Mouse (Mus musculus) MEL (cell line): ENCODE results near the gene Trim27.

Experiments
- CHD2 ChIP-seq: IDR thresholded peaks from 2 replicates; pipeline ENCODE4 v1.6.1; 2011; ENCODE audit warnings: low read length, improper control_type of control experiment
- CTCF ChIP-seq, 3 experiments: IDR thresholded peaks in 2 of 3; conservative IDR thresholded peaks in 1 of 3; 2 replicates each; pipeline ENCODE4 v1.5.1; 2011 to 2012; ENCODE audit warnings: low read length in 3 of 3, low read depth in 2 of 3, mild to moderate bottlenecking in 2 of 3, improper control_type of control experiment in 1 of 3, inconsistent platforms in 1 of 3, mixed read lengths in 1 of 3, moderate library complexity in 1 of 3; ENCODE audit not compliant: control insufficient read depth in 1 of 3, insufficient read depth in 1 of 3, poor library complexity in 1 of 3, severe bottlenecking in 1 of 3
- E2F4 ChIP-seq: IDR thresholded peaks from 2 replicates; pipeline ENCODE4 v1.6.1; 2011; ENCODE audit warnings: low read depth, low read length, improper control_type of control experiment, borderline replicate concordance
- EP300 ChIP-seq, 2 experiments: IDR thresholded peaks; 2 replicates each; pipeline ENCODE4 v1.6.1; 2011; ENCODE audit warnings: improper control_type of control experiment in 2 of 2, low read length in 2 of 2, low read depth in 1 of 2, mild to moderate bottlenecking in 1 of 2
- ETS1 ChIP-seq: IDR thresholded peaks from 2 replicates; pipeline ENCODE4 v1.6.1; 2012; ENCODE audit warnings: low read depth, mild to moderate bottlenecking, inconsistent platforms, low read length, improper control_type of control experiment, moderate library complexity
- JUND ChIP-seq: IDR thresholded peaks from 2 replicates; pipeline ENCODE4 v1.6.1; 2011; ENCODE audit warnings: low read depth, mild to moderate bottlenecking, improper control_type of control experiment, low read length
- MAX ChIP-seq: IDR thresholded peaks from 2 replicates; pipeline ENCODE4 v1.6.1; 2011; ENCODE audit warnings: low read length, improper control_type of control experiment
- NELFE ChIP-seq: IDR thresholded peaks from 2 replicates; pipeline ENCODE4 v1.6.1; 2011; ENCODE audit warnings: low read depth, low read length, improper control_type of control experiment
- POLR2A ChIP-seq, 2 experiments: IDR thresholded peaks; 2 replicates each; pipeline ENCODE4 v1.6.1; 2011 to 2012; ENCODE audit warnings: low read length in 2 of 2, mild to moderate bottlenecking in 2 of 2, control low read depth in 1 of 2, improper control_type of control experiment in 1 of 2, low read depth in 1 of 2, moderate library complexity in 1 of 2; ENCODE audit not compliant: control insufficient read depth in 1 of 2, insufficient read depth in 1 of 2, poor library complexity in 1 of 2
- RCOR1 ChIP-seq: IDR thresholded peaks from 2 replicates; pipeline ENCODE4 v1.6.1; 2012; ENCODE audit warnings: low read depth, mild to moderate bottlenecking, inconsistent platforms, low read length, improper control_type of control experiment
- TAL1 ChIP-seq: IDR thresholded peaks from 2 replicates; pipeline ENCODE4 v1.6.1; 2012; ENCODE audit warnings: mild to moderate bottlenecking, inconsistent platforms, low read length, moderate library complexity, mixed read lengths
- TCF12 ChIP-seq: IDR thresholded peaks from 2 replicates; pipeline ENCODE4 v1.6.1; 2014; ENCODE audit warnings: low read depth, mild to moderate bottlenecking, inconsistent platforms, low read length, improper control_type of control experiment, moderate library complexity
- USF1 ChIP-seq: IDR thresholded peaks from 2 replicates; pipeline ENCODE4 v1.6.1; 2014; ENCODE audit warnings: low read depth, mild to moderate bottlenecking, inconsistent platforms, low read length, improper control_type of control experiment, moderate library complexity

DNA sequence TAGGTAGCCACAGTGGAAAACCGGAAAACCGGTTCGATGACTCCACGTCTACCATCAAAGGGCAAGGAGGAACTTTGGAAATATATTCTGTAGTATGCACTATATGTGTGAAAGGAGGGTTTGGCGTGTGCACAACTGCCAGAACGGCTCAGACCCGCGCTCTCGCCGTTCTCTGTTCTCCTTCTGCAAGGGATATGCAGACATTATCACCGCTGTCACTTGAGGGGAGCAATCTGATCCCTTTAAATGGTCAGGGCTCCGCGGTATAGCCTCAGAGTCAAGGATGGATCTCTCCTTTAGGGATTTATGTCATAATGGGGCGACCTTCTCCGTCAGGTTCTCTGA is 19.8 kb upstream of the Trim27 start:
- no peak for TF ChIP-seq E2F4
- no peak for TF ChIP-seq CTCF (IDR thresholded peaks at IDR 0.05 in 2 of 3, conservative IDR thresholded peaks at IDR 0.05 in 1 of 3; ENCODE audit: control insufficient read depth in 1 of 3, insufficient read depth in 1 of 3, low read depth in 2 of 3, low read length in 3 of 3, poor library complexity in 1 of 3, severe bottlenecking in 1 of 3)
- TF ChIP-seq MAX, result no peak
- no peak for TF ChIP-seq EP300 (IDR thresholded peaks at IDR 0.05; ENCODE audit: low read depth in 1 of 2, low read length in 2 of 2)
- no peak for TF ChIP-seq CHD2
- no peak for TF ChIP-seq NELFE
- TF ChIP-seq TCF12, result no peak
- no peak for TF ChIP-seq TAL1
- no peak for TF ChIP-seq ETS1
- no peak for TF ChIP-seq RCOR1
- no peak for TF ChIP-seq JUND
- TF ChIP-seq POLR2A (IDR thresholded peaks at IDR 0.05; ENCODE audit: control insufficient read depth in 1 of 2, insufficient read depth in 1 of 2, low read depth in 1 of 2, low read length in 2 of 2, poor library complexity in 1 of 2), result no peak
- TF ChIP-seq USF1, result no peak
